Mouse (Mus musculus) urinary bladder, adult 18-20 months (tissue): ENCODE measurements around the gene Ikzf3.

Experiments
- DNase-seq, 2 experiments: peaks; one replicate each; pipeline ENCODE4 v3.0.0; 2022; ENCODE audit warnings: low spot score in 2 of 2, mixed read lengths in 2 of 2

Gene Ikzf3

DNA sequence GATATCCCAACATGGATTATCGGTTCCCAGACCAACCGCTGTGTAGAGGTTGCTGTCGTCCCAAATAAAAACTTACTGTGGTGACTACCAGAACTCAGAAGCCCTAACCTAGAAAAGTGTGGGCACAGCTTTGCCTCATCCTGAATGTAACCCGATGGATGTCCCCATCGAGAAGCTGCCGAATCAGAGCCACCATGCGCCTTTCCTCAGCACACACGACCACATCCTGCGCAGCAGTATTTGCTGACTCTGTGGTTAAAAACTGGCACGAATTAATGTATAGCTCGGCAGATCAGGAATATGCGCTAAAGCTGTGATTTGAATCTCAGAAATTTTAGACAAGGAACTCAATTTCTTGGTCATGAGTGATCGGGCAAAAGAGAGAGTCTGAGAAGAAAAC lies 33.0 kb downstream of the Ikzf3 start:
- no peak for DNase-seq

DNA sequence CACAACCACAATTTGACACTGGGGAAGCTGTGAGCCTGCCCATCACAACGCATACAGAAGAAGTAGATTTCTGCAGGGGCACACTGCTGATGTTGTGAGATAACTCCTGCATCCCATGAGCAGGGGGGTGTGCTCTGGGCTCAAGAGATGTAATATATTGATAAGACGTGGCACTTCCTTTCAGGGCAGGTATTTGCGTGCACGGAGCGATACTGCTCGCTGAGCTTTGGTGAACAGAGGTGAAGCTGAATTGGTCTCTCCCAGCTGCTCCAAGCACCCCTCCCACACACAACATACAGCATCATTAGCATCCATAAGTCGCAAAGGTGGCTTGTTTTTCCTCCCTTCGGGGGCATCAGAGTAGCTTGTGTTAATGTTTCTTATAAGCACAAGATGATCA lies 35.7 kb downstream of the Ikzf3 start:
- DNase-seq, result peak in 1 of 2 experiments; percentile 38

DNA sequence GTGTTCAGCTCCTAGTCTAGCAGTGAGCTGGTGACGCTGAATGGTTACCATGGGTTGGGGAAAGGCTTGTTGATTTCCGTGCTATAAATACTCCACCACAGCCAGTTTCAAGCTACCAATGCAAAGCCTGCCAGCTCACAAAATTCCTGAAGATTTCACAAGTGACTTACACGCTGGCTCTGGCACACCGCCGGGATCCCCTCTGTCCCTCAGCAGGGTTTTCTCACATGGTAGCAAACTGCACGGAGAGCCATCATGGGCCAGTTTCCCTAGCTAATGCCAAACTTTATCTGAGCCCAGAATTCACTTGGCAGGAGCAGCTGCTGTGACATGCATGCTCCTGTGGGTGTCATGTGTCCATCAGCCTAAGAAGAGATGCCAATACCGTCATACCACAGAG lies 36.4 kb downstream of the Ikzf3 start:
- DNase-seq, result no peak

DNA sequence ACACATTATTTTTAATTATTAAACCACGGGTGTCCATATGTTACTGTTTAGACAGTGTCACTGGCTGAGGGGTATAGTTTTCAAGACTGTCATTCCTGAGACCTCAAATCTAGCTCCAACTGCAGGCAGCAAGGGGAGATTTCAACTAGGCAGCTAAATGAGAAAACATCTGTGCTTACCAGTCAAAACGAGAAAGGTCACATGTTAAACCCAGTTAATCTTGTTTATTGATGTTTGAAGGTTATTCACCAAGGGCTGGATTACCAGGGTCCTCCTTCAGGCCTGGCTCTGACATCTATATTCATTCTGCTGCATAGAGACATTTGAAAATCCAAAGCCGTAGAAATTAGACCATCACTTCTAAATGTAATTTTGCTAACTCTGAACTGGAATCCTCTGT lies 40.9 kb downstream of the Ikzf3 start:
- no peak for DNase-seq

DNA sequence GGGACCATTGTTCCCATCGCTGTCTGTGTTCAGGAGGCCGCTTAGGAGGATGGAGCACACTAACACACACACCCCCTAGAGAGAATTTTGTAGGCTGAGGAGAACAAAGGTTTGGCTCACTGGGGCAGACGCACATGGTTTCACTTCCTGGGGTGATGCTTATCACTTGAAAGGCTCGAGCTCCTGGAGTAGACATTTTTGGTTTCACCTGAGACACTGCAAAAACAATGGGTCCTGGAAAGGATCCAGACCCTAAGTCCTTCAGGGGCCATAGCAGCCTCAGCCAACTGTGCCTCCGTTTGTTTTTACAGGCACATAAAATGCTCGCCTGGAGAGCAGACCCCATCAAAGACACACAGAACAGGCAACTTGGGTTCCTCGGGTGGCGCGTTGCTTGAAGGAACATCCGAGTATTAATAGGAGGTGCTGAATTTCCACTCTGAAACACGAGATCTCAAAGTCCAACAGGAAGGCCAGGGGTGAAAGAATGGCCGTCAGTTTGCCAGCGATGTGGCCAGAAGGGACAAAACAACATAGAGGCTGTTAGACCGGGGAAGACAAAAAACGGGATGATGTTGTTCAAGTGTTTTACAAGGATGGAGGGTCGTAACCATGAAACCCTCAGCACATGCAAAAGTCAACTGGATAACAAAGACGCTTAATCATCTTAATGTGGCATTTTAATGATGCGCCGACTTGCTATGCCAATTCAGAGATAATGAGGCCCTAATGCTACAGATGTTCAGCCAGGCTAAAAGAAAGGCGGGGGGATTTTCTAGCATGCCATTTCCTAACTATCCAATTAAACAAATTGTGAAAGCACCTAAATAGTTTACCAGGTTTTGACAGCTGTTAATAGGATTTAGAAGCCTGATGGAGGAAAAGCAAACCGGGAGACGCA lies 48.2 kb downstream of the Ikzf3 start:
- no peak for DNase-seq

DNA sequence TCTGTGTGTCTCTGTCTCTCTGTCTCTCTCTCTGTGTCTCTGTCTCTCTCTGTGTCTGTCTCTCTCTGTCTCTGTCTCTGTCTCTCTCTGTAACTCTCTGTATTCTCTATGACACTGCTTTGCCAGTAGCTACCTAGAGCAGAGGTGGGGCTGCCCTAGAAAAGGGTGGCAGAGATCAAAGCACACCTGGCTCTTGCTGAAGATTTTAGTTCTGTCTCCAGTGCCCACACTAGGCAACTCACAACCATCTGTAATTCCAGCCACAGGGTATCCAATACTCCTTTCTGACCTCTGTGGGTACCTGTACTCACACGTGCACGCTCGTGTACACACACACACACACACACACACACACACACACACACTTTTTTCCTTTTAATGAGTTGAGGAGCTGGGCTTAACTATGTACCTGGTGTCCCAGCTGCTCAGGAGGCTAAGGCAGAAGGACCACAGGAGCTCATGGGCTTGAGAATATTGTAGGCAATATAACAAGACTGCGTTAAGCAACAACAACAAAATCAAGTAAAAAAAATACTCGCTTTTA lies 50.6 kb downstream of the Ikzf3 start:
- no peak for DNase-seq

DNA sequence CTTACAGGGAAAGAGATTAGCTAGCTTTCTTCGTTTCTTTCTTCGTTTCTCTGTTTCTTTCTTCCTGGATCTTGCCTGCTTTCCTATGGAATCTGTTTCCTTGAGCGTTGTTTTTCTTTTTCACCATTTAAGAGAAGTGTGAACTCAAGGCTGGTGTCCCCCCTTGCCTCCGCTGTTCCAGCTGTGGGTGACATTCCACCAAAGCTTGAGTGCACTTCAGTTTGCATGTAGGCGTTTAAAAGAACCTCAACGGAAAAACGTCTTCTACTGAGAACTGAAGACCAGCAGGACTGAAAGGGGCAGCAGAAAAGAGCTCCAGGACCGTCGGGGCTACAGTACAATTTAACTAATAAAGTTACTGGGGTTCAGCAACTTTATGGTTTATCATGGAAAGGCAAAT lies 52.4 kb downstream of the Ikzf3 start:
- no peak for DNase-seq

DNA sequence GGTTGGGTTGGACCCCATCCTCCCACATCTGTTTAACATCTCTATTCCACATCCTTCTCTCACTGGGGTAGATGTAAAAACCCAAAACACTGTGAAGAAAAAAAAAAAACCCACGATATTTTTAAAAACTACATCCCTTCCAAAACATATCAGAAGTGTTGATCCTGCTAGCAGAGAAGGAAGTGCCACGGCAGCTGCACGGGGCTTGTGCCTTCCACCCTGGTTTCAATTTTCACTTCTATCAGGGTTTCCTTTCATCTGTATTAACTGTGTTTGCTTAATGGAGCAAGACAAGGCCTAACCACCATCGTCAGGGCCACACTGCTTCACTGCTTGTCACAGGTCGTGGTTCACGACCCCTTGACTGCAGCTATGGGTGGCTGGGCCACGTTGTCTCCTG lies 52.9 kb downstream of the Ikzf3 start:
- DNase-seq, result no peak

DNA sequence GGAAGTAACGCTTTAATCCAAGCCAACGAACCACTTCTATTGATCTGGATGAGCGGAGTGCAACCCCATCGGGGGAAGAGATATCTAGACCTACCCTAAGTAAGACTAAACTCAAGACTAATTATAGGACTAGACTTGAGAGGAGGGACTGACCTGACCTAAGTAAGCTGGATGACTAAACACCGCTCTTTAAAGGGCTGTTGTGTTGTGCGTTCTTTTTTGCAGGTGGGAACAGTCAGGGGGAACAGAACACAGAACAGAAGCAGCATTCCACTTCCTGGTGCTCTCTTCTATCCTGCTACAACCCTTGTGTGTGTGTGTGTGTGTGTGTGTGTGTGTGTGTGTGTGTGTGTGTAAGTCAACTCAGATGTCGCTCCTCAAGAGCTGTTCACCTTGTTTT lies 54.3 kb downstream of the Ikzf3 start:
- DNase-seq, result no peak

DNA sequence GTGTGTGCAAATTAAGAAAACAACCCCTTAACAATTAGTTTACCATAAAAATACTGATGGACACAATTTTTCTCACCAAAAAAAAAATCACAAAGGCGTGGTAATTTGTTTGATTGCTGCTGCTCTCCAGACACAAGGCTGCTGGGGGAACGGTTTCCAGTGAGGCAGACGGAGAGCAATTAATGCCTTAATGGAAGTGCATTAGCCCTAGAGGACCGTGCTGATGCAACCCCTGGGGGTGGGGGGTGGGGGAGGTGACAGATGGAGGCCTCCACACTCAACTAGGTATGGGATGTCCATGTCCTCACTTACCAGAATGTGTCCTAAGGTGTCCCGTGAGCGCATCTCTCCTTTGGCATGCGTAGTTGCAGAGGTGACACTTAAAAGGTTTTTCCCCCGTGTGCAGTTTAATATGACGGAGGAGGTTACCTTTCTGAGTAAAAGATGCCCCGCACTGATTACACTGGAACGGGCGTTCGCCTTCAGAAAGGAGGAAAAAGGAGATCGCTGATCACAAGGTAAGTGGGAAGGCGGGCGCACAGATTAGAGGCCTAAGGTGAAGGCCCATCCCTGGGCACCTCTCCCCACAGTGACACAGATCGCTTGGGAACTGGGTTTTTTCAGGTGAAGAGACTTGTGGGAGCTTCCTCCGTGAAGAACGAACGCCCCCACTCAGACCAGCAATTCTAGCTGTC lies 57.1 kb downstream of the Ikzf3 start:
- no peak for DNase-seq

DNA sequence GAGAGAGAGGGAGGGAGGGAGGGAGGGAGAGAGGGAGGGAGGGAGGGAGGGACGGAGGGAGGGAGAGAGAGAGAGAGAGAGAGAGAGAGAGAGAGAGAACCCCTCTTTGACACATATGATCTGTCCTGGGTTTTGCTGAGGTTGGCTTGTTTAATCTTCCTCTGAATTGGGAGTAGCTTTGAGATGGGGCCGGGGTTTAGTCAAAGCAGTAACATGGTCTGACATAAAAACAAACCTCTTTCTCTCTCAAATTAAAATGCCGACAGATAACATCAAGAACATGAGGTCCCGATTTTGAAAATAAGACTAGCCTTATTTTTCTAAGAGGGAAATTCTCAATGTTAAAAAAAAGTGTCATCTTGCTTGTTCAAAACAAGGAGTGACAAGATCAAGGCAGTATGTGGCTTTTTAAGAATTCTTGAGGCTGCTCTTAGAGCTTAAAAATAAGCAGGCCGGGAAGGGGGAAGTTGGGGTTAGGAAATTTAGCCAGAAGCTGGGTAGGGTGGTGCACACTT lies 58.2 kb downstream of the Ikzf3 start:
- no peak for DNase-seq

DNA sequence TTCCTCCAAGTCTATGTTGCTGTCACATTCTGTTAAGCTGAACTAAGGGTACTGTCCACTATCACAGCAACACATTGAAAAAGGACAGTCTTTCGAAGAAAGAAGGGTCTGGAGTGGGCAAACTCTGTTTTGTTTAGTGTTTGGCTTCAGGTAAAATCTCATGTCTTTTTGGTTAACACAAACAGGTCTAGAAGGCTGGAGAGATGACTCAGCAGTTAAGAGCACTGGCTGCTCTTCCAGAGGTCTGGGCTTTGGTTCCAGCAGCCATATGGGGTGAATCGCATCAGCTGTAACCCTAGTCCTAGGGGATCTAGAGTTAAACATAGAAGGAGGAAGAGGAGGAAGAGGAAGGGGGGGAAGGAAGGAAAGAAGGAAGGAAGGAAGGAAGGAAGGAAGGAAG lies 60.1 kb downstream of the Ikzf3 start:
- no peak for DNase-seq

DNA sequence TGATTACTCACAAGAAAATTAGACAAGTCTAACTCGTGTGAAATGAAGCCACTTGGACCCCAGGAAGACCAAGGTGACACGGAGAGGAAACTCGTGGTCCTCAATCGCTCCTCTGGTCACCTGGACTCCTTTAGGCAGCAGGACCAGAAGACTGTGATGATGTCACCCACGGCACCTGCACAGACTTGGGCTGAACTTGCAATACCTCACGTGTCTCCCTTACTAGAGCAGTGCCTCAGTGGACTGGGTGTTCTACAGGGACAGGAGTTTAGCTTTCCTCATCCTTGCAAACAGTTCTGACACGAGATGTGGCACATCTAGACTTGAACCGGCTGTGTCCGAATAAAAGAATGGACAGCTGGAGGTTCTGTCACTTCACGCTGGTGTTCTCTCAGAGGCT lies 63.8 kb downstream of the Ikzf3 start:
- no peak for DNase-seq

DNA sequence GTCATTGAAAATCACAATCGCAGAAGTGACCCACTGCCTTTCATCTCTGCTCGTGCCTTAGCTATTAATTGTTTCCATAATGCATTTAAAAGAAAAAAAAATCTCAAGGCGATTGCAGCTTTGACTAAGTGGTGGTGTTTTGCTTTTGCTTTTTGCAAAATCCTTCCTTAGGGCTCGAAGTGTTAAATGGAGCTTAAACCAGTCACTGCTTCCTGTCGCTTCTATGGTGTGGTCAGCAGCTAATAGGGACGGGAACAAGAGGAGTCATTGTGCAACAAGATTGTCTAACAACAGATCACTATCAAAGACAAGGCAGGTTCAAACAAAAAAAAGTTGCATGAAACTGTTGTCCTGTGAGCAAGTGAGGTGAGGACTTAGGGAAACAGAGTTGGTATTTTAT lies 64.6 kb downstream of the Ikzf3 start:
- DNase-seq, result no peak

DNA sequence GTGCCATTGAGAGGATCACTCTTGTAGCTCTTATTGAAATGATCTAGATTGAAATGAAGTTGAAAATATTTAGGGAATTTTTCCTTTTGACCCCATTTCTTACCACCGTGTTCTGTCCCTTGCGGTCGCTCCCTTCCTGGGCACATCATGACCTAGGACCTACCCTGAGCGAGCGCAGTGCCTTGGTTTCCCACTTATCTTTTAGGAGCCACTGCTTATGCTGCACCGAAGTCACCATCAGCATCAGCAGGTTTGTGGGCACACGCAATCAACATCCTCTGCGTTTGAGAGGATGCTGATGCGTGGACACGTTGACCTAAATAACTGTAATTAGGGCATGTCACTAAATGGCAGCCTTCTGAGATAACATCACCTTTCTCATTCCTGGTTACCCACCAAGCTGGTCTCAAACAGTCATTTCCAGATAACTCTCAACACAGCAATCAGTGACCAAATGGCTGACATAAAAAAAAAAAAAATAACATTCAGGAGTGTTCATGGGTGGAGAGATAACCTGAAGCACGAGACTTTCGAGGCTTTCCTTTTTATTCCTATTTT lies 65.8 kb downstream of the Ikzf3 start:
- DNase-seq, result no peak

DNA sequence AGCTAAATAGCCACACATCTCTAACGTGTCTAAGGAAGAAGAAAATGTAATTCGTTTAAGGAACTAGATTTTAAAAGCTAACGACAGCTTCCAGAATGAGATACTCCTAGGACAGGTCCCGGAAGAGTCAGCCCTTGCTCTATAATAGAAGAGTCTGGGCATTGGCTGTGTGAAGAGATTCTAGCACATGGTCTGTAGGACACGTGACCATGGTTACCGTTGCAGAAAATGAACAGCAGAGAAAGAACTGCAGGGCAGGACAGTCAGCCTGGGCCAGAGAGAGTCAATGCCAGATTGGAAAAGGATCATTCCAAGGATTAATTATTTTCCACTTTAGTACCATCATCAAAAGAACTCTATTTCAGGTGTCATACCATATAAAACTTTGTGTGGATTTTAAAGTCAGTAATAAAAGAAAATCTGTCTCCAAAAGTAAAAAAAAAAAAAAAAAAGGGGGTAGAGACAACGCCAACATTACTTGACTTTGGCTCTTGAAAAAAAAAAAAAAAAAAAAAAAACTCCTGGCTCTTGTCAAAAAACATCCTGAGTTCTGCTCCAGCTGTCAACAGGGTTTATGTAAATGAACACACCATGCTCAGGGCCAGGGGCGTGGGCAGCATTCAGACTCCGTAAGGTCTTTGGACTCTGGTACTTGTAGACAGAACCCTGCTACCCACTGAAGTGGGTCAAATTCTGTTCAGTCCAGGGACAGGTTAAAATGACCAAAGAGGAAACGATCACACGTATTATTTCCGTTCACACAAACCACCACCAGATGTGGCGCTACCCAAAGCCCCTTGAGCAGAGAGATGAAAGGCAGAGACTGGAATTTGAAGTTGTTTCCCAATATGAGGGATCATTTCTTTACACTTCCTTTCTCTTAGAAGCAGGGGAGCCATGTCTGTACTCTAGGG lies 66.5 kb downstream of the Ikzf3 start:
- DNase-seq, result no peak

DNA sequence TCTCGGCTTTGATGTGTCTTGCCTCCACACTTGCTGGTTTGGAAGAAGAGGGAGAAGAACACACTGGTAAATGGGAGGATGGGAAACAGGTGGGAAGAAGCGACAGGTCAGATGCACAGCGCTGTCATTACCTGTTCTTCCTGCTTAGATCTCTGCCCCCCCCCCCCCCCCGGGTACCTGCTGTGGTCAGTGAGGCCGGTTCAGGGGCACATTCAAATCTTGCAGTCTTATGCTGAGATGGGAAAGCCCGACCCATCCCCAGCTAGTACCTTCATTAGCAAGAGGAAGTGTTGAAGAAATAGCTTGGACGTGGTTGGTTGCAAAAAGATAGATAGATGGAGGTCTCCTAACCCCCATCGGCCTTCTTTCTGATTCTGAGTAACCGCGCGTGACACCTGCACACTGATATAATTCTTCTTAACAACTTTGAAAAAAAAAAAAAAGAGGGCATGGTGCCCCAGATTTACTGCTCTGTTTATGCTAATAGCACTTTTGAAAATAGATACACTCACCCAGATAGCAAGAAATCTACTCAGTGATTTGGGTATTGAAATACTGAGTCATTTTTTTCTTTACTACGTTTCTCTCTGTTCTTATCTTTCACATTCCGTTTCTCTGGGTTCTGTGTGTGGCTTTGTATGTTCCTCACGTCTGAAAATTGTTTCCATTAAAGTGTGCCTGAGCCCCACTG lies 68.7 kb downstream of the Ikzf3 start:
- DNase-seq, result no peak

DNA sequence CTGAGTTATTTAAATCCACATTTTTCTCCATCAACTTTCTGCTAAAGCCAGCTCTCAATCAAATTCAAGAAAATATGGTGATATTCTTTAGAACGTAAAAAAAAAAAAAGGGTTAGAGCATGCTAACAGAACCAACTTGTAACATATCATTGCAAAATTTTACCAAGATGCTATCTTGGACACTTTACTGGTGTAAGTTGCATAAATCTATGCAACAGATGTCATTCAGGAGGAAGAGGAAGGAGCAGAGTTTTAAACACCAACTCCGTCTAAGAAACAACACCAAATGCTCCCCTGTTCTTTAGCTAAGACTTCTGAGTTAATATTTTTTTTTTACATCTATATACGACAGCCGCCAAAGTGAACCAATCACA lies 69.4 kb downstream of the Ikzf3 start:
- no peak for DNase-seq

DNA sequence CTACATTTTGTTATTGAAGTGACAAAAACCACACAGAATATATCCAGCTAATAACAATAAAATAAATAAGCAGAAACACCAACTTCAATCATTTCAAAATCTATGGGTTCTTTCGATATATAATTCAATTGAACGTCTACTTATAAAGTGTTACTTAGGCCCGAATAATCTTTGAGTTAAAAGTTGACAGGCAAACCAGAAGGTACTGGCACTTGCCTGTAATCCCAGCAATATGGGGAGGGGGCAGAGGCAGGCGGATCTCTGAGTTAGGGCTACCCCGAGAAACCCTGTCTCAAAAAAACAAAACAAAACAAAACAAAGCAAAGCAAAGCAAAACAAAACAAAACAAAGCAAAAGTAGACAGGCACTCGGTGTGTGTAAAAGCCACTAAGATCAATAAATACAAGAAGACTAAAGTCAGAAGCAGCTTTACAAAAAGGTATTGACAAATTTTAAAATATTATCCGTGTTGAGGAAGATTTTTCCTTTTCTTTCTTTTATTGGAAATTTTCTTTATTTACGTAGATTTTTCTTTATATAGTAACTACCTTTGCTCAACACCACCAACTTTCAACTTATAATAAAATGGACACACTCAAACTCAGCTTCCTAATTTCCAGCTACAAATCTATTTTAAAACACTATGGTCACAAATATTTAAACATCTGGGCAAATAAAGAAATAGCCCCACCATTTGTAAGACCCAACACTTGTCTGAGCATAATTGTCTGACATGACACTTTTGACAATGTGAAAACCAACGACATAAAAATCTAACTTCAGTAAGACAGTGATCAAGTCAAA lies 70.0 kb downstream of the Ikzf3 start:
- no peak for DNase-seq

DNA sequence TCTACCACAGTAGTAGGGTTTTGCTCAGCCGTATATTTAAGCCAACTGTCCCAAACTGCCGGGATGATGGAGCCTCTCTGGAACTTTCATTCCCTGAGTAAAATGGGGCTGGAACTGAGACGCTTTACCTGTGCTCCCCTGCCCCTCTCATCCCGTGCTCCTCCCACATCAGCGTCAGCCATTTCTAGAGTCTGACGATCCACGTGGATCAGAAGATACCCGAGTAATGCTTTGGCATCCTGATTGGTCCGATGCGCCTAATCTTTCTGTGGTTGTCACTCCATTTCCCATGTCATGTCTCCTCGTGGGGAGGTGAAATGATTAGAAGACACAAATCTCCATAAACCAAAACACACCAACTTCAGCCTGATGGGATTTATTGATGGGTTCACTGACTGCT lies 70.9 kb downstream of the Ikzf3 start:
- DNase-seq, result no peak
